Mouse (Mus musculus): ENCODE measurements at regions not wholly inside any gene's neighbourhood (a gene's known extent, or its start where the extent isn't known, plus 50 kb on each side); places are given as distances from the start of the nearest gene placed in this dataset.

DNA sequence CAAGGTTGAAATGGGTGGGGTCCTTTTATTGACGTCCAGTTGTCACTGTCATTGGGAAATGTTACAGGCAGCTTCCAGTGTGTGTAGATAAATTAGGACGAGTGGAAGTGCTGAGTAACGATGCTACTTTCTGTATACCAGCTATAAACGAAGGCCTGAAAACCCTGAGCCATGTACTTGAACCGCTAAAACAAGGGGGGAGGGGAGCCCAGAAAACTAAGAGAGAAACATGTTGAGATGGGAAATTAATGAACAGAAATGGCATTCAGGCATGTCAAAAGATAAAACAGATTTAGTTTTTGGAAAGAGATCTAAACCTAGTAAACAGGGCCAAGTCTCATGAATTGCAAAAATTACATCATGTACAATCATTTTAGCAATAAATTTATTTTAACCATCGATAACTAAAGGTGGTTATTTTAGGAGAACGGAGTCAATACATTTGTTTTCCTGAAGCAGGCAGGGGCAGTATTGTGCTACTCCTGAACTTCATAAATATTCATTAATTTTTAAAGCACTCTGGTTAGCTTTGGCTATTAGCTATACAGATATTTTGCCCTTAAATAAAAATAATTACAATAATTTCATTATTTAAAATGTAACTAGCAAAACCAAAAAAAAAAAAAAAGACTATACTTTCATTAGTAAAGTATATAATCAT, 92.1 kb upstream of the Ssbp2 start:
- no peak for ATAC-seq (replicated peaks; ENCODE audit: low FRiP score, poor library complexity, severe bottlenecking)

DNA sequence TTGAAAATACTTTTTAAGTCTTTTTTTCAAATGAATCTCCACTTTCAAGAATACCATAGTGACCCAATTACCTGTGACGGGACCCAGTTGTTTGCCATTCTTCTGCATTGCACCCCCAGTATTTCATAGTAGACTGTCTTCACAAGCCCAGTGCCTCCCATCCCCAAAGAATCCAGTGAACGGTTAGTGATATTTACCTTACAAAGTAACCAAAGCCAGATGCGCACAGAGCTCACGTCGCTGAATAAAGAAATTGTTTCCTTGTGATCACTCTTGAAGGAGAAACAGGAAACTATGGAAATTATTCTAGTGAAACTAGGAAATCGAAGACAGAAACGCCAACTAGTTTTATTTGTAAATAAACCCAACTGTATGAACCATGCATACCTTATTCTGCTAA, 91.4 kb upstream of the Ssbp2 start:
- ATAC-seq (replicated peaks; ENCODE audit: low FRiP score, poor library complexity, severe bottlenecking), result no peak

DNA sequence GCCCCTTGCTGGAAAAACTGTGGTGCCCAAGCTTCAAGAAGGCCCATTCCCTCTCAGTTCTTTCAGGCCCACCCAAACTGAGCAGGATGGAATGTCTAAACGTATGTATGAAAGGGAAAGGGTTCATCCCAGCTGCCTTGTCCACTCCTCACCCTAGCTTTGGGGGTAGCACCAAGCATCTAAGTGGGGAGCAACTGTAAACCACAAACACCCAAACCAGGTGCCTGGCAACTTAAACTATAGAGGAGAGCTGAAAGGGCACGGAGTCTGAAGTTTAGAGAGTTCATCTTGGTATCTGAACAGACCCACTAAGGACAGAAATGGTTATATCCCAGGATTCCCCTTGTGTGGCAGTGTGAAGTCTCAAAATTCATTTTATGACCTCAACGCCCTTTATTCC, 90.1 kb upstream of the Ssbp2 start:
- ATAC-seq (replicated peaks; ENCODE audit: low FRiP score, poor library complexity, severe bottlenecking), result no peak

DNA sequence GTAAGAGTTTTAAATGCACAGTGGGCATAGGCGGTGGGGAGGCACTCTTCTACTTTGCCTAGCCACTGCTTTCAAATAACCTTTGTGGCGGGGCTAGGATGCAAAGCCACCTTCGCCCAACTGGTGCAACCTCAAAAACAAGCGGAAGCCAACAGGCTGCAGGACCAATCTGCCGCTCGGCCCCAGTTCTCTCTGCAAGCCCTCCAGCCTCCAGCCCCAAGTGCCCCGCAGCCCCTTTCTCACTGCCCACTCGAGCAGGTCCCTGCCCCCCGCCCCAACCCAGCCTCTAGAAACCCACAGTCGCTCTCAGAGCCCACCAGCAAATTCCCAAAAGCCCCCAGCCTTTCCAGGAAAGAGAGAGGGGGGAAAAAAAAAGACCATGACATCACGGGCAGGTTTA, 89.6 kb upstream of the Ssbp2 start:
- peak; percentile 72 for ATAC-seq (replicated peaks; ENCODE audit: low FRiP score, poor library complexity, severe bottlenecking)

DNA sequence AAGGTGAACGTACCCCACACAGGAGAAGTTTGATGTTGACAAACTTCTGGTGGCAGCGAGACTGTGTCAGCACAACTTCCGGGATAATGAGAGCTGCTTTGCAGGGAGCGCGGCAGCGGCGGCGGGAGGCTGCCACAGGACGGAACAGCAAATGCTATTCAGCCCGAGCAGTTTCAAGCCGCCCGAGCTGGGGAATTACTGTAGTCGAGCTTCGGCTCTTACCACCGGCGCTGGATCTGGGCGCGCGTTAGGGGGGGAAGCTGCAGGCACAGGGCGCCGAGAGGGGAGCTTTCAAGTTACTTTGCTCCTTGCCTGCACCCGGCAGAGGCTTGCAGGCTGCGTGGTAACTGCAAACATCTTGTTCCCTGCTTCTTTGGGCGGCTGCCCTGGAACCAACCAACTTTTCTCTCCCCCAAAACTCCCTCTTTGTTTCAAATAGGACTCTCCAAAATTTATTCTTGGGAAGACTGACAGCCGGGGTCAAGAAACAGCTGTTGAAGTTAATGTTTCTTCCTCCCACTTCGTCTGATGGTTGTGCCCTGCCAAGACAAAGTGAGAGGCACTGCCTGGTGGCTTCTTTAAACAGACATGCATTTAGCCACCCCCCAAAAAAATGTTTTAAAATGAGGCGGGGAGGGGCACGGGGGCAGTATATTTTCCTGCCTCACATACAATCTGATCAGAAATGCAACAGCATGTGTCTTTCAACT, 89.0 kb upstream of the Ssbp2 start:
- ATAC-seq (replicated peaks; ENCODE audit: low FRiP score, poor library complexity, severe bottlenecking), result peak; percentile 83

DNA sequence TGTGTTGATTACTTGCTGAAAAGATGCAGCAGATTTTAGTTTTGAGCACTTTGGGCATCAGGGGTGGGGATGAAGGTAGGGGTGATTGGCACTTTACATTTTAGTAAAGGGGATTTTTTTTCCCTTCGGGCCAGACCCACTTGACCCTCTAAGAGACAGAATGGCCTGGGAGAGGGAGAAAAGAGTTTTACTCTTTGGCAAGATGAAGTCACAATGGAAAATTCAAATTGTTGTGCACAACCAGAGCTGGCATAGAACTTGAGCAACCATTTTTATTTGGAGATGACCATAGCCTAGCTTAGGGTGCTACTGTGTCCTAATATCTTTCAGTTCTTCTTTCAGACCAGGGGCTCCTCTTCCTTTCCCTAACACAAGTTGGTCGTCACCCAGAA, 88.5 kb upstream of the Ssbp2 start:
- ATAC-seq (replicated peaks; ENCODE audit: low FRiP score, poor library complexity, severe bottlenecking), result no peak

DNA sequence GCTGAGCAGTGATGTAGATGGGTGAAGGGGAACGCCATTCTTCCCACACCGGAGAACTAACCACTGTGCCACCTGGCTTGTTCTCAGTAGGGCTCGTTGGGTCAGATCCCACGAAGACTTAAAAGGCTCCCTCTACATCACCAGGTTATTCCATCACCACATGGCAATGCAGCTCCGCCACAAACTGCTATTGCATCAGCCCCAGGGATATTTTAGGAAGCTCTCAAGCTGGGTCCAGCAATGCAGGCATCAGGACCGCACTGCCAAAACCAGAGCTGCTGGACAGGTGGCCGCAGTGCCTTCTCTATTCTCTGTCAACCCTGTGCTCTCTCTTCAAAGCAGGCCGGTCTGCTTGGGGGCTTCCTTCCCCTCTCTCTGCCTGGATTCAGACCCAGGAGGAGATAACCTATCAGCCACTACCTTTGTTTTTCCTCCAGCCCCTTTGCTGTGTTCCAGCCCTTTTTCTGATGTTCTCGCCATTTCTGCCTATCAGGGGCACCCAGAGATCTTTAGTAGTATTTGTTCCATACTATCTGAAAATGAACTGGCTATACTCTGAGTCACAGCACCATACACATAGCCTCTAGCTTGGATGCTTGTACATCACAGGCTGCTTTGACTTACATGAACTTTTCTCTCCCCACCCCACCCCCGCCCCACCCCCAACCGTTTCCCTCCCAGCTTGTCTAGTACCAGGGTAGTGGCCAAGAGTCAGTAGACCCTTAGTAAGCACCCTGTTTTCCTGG, 87.8 kb upstream of the Ssbp2 start:
- no peak for ATAC-seq (replicated peaks; ENCODE audit: low FRiP score, poor library complexity, severe bottlenecking)

DNA sequence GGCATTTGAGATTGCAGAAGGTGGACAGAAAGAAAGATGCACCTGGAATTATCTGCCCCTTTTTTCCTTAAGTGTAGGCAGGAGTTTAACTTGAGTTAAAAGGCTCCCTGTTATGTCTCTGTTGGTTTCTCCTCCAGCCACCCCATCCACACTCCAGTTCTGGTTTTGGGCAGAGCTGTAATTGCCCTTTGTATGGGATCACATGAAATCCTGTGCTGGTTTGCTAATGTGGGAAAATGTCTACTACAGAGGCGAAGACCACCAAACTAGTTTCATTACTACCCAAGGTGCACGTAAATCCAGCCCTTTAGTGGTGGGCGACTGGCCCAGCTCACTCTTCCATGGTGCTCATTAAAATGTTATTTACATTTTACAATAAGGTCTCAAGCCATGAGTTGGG, 85.9 kb upstream of the Ssbp2 start:
- ATAC-seq (replicated peaks; ENCODE audit: low FRiP score, poor library complexity, severe bottlenecking), result no peak

DNA sequence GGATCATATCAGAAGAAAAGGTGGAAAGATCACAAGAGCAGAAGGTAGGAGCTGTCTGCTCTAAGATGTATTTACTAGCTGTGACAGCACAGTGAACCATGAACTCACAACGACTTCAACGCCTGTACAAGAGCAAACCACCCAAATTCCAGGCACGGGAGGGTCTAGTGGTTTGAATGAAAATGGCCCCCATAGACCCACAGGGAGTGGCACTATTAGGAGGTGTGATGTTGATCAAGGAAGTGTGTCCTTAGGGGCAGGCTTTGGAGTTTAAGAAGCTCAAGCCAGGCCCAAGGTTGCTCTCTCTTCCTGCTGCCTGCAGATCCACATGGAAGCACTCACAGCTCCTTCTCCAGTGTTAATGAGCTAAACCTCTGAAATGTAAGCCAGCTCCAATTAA, 83.5 kb upstream of the Ssbp2 start:
- no peak for ATAC-seq (replicated peaks; ENCODE audit: low FRiP score, poor library complexity, severe bottlenecking)

DNA sequence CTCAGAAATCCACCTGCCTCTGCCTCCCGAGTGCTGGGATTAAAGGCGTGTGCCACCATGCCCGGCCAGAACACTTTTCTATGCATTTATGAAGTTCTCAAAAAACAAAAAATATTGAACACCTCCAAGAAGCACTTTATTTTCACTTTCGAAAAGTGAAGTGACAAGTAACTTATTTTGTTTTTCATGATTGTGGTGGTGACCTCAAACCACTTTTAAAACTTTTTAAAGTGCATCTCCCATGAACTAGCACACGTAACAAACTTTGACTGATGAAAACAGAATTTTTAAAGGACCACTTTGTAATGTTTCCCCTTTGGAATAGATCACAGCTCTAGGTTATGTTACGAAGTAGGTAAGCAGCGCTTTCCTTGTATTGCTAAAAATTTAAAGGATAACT, 82.7 kb upstream of the Ssbp2 start:
- ATAC-seq (replicated peaks; ENCODE audit: low FRiP score, poor library complexity, severe bottlenecking), result no peak

DNA sequence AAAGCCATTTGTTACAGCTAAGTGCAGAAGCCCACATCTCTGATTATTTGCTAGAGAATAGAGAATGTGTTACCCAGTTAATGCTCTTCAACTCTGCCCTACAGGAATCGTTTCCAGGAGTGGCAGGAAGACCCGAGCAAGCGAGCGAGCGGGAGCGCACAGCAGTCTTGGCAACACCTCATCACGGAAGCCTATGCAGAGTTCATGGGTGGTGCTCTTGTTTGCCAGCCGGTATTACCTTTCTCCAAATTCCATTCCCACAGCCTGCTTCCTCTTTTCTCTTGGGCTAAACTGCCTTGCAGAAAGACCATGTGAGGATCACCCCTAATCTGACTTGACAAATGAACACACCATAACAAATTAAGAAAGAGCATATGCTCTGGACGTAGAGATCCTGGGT, 82.1 kb upstream of the Ssbp2 start:
- no peak for ATAC-seq (replicated peaks; ENCODE audit: low FRiP score, poor library complexity, severe bottlenecking)

DNA sequence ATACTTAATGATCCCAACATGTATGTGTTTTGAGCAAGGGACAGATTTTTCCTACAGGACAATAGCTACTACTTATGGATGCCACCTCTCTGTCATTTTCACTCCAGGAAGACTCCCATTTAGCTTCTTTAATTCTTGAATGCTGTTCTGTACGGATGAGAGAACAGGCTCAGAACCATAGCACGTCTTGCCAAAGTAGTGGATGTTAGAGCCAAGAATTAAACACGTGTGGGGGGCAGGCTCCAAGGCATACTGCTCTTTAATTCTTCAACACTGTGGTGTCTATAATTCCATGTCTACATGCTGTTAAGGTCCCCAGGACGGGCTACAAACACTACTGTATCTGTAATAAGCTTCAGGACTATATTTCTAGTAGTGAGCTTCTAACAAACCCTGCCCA, 74.7 kb upstream of the Ssbp2 start:
- ATAC-seq (replicated peaks; ENCODE audit: low FRiP score, poor library complexity, severe bottlenecking), result no peak

DNA sequence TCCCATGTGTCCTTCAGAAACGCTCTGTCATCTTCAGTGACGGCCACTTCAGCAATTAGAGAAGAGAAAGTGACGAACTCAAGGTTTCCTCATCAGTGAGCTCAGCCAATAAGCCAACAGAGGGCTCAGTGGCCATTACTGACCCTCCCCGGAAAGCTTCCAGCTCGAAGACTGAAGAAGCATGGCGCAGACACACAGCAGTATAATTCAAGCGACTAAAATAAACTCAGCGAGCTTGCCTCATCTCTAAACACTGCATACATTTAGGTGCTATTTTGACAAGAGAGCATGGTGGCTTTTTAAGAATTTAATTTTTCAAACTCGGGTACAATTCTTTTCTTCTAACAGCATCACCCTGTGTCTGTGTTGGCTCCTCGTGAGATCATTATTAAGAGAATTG, 72.2 kb upstream of the Ssbp2 start:
- ATAC-seq (replicated peaks; ENCODE audit: low FRiP score, poor library complexity, severe bottlenecking), result no peak

DNA sequence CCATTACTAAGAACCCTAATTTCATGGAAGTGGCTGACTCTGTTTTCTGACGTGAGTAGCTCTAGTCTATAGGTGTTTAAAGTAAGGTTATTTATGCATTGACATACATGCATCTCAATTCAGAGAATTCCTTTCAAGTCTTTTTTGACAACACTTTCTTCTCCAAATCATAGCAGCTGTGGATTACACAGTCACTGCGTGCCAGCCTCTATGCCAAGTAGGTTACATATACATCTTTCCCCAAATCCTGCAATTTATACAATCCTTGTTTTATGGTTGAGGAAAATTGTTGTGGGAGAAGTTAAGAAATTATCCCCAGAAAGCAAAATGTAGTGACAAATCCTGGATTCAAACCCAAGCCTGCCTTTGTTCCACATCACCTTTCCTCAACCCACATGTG, 56.5 kb upstream of the Ssbp2 start:
- ATAC-seq (replicated peaks; ENCODE audit: low FRiP score, poor library complexity, severe bottlenecking), result no peak

DNA sequence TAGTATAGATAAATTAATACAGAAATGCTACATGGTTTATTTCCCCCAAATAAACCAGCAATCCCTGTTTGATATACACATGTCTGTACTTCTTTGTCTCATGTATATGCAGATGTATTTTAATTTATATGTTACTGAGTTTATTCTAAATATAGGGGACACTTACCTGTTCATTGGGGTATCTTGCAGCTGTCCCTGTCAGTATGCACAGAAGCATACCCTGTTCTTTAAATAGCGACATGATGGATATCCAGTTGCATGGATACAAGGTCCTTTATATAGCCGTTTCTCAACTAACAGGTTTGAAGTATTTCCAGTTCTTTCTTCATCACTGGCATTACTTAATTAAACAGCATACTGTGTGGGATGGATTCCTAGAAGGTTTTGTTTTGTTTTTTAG, 55.1 kb upstream of the Ssbp2 start:
- no peak for ATAC-seq (replicated peaks; ENCODE audit: low FRiP score, poor library complexity, severe bottlenecking)

DNA sequence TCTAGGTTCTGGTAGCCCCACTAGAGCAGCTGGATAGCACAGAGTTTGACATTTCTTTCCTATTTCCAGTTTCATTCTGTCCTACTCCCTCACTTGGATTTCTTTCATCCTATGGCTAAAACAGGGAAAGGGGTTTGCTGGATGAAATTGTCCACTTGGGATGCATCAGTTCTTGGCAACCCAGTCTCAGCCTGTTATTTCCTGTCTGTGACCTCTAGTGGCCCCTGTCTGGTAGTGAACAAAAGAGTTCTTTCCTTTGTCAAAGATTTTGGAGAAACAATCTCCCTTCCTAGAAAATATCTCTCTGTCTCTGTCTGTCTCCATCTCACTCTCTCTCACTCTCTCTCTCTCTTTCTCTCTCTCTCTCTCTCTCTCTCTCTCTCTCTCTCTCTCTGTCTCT, 50.0 kb upstream of the Ssbp2 start:
- ATAC-seq (replicated peaks; ENCODE audit: low FRiP score, poor library complexity, severe bottlenecking), result no peak

All from erythroid progenitor cell, adult 5-6 weeks (primary cell).